Mouse (Mus musculus): ENCODE data around the gene Pakap. TPM values are rescaled to one million over a fixed set of nuclear protein-coding genes. Genes with fewer than 3 reads are reported as not detected.

Pakap gene
- polyA plus RNA-seq, 1 experiment from 2014 or later: 18.7 TPM

- Histone ChIP-seq H3K9ac (ENCODE audit: low read depth, low read length) (no peak overlapping the region), H3K36me3 (ENCODE audit: control insufficient read depth, insufficient read depth, low read length) (no peaks in the 10 kb centered on the region), H3K4me3 (ENCODE audit: low read length) (no peak overlapping the region), H3K27ac (ENCODE audit: low read depth, low read length) (no peak overlapping the region), H3K4me1 (ENCODE audit: control insufficient read depth, insufficient read depth, low read length) (peaks cover 6% of the 10 kb centered on the region; the same call in 1 of the 2 replicates), H3K9me3 (ENCODE audit: control insufficient read depth, low read length) (no peaks in the 10 kb centered on the region), H3K27me3 (ENCODE audit: control insufficient read depth, insufficient read depth, low read length) (no peaks in the 10 kb centered on the region), H3K4me2 (replicated peaks; ENCODE audit: low read depth, low read length) (no peak overlapping the region)
- 66% methylated on average over 4 of the region's 4 CpGs for WGBS
- no peak for ATAC-seq (ENCODE audit: low FRiP score, low TSS enrichment)
Measured at GRCm38 (mm10) chr4:57774517-57774916, 206.5 kb downstream of the Pakap start.

GRCm38 (mm10) chr4:57775582-57775981, 207.6 kb downstream of the Pakap start:
- Histone ChIP-seq H3K9me3 (ENCODE audit: control insufficient read depth, low read length) (no peaks in the 10 kb centered on the region), H3K4me2 (replicated peaks; ENCODE audit: low read depth, low read length) (no peak overlapping the region), H3K9ac (ENCODE audit: low read depth, low read length) (no peak overlapping the region), H3K27ac (ENCODE audit: low read depth, low read length) (no peak overlapping the region), H3K27me3 (ENCODE audit: control insufficient read depth, insufficient read depth, low read length) (no peaks in the 10 kb centered on the region), H3K36me3 (ENCODE audit: control insufficient read depth, insufficient read depth, low read length) (no peaks in the 10 kb centered on the region), H3K4me3 (ENCODE audit: low read length) (no peak overlapping the region), H3K4me1 (ENCODE audit: control insufficient read depth, insufficient read depth, low read length) (peaks cover 6% of the 10 kb centered on the region; the same call in 1 of the 2 replicates)
- no peak for ATAC-seq (ENCODE audit: low FRiP score, low TSS enrichment)

GRCm38 (mm10) chr4:57780403-57780802, 212.4 kb downstream of the Pakap start:
- H3K27ac ChIP-seq (ENCODE audit: low read depth, low read length): no peak overlapping the region
- no peak overlapping the region for H3K4me3 ChIP-seq (ENCODE audit: low read length)
- no peak for ATAC-seq (ENCODE audit: low FRiP score, low TSS enrichment)
- H3K4me1 ChIP-seq (ENCODE audit: control insufficient read depth, insufficient read depth, low read length): peaks cover 22% of the 10 kb centered on the region; the same call in 1 of the 2 replicates
- peaks cover 15% of the 10 kb centered on the region for H3K27me3 ChIP-seq (ENCODE audit: control insufficient read depth, insufficient read depth, low read length)
- H3K4me2 ChIP-seq (replicated peaks; ENCODE audit: low read depth, low read length): no peak overlapping the region
- 26% methylated on average over 4 of the region's 4 CpGs for WGBS
- no peaks in the 10 kb centered on the region for H3K36me3 ChIP-seq (ENCODE audit: control insufficient read depth, insufficient read depth, low read length)
- H3K9ac ChIP-seq (ENCODE audit: low read depth, low read length): no peak overlapping the region
- no peaks in the 10 kb centered on the region for H3K9me3 ChIP-seq (ENCODE audit: control insufficient read depth, low read length)

- H3K4me2 ChIP-seq (replicated peaks; ENCODE audit: low read depth, low read length): peak overlapping the region; percentile 15
- no peak overlapping the region for H3K9ac ChIP-seq (ENCODE audit: low read depth, low read length)
- peak; percentile 54 for ATAC-seq (ENCODE audit: low FRiP score, low TSS enrichment)
- peaks cover 22% of the 10 kb centered on the region; the same call in 1 of the 2 replicates for H3K4me1 ChIP-seq (ENCODE audit: control insufficient read depth, insufficient read depth, low read length)
- H3K36me3 ChIP-seq (ENCODE audit: control insufficient read depth, insufficient read depth, low read length): no peaks in the 10 kb centered on the region
- peaks cover 15% of the 10 kb centered on the region for H3K27me3 ChIP-seq (ENCODE audit: control insufficient read depth, insufficient read depth, low read length)
- no peaks in the 10 kb centered on the region for H3K9me3 ChIP-seq (ENCODE audit: control insufficient read depth, low read length)
- no peak overlapping the region for H3K27ac ChIP-seq (ENCODE audit: low read depth, low read length)
- WGBS: 3% methylated on average over 20 of the region's 20 CpGs
- no peak overlapping the region; the same call in 1 of the 2 replicates for H3K4me3 ChIP-seq (ENCODE audit: low read length)
Measured at GRCm38 (mm10) chr4:57780833-57781641, 213.1 kb downstream of the Pakap start.

GRCm38 (mm10) chr4:57781994-57782393, 214.0 kb downstream of the Pakap start:
- Histone ChIP-seq H3K27me3 (ENCODE audit: control insufficient read depth, insufficient read depth, low read length) (peaks cover 15% of the 10 kb centered on the region), H3K9ac (ENCODE audit: low read depth, low read length) (0 out of 2 replicates have a peak overlapping the region, but pooled peaks have one; percentile 23), H3K4me2 (replicated peaks; ENCODE audit: low read depth, low read length) (peak overlapping the region; percentile 53), H3K4me1 (ENCODE audit: control insufficient read depth, insufficient read depth, low read length) (peaks cover 22% of the 10 kb centered on the region; the same call in 1 of the 2 replicates), H3K4me3 (ENCODE audit: low read length) (peak overlapping the region; percentile 42), H3K36me3 (ENCODE audit: control insufficient read depth, insufficient read depth, low read length) (no peaks in the 10 kb centered on the region), H3K27ac (ENCODE audit: low read depth, low read length) (no peak overlapping the region), H3K9me3 (ENCODE audit: control insufficient read depth, low read length) (no peaks in the 10 kb centered on the region)
- WGBS: 1% methylated on average over 26 of the region's 26 CpGs
- peak; percentile 90 for ATAC-seq (ENCODE audit: low FRiP score, low TSS enrichment)

GRCm38 (mm10) chr4:57782549-57783390, 214.8 kb downstream of the Pakap start:
- Histone ChIP-seq H3K27me3 (ENCODE audit: control insufficient read depth, insufficient read depth, low read length) (peaks cover 15% of the 10 kb centered on the region), H3K9me3 (ENCODE audit: control insufficient read depth, low read length) (no peaks in the 10 kb centered on the region), H3K27ac (ENCODE audit: low read depth, low read length) (no peak overlapping the region), H3K4me1 (ENCODE audit: control insufficient read depth, insufficient read depth, low read length) (peaks cover 22% of the 10 kb centered on the region; the same call in 1 of the 2 replicates), H3K4me3 (ENCODE audit: low read length) (peak overlapping the region; percentile 42), H3K36me3 (ENCODE audit: control insufficient read depth, insufficient read depth, low read length) (no peaks in the 10 kb centered on the region), H3K9ac (ENCODE audit: low read depth, low read length) (0 out of 2 replicates have a peak overlapping the region, but pooled peaks have one; percentile 19), H3K4me2 (replicated peaks; ENCODE audit: low read depth, low read length) (peak overlapping the region; percentile 53)
- no peak; the same call in 1 of the 2 replicates for ATAC-seq (ENCODE audit: low FRiP score, low TSS enrichment)
- WGBS: 2% methylated on average over 33 of the region's 33 CpGs

GRCm38 (mm10) chr4:57783391-57783770, 215.4 kb downstream of the Pakap start:
- Histone ChIP-seq H3K4me2 (replicated peaks; ENCODE audit: low read depth, low read length) (peak overlapping the region; percentile 53; the same call in 1 of the 2 replicates), H3K27ac (ENCODE audit: low read depth, low read length) (no peak overlapping the region), H3K4me1 (ENCODE audit: control insufficient read depth, insufficient read depth, low read length) (peaks cover 22% of the 10 kb centered on the region; the same call in 1 of the 2 replicates), H3K27me3 (ENCODE audit: control insufficient read depth, insufficient read depth, low read length) (peaks cover 15% of the 10 kb centered on the region), H3K9me3 (ENCODE audit: control insufficient read depth, low read length) (no peaks in the 10 kb centered on the region), H3K9ac (ENCODE audit: low read depth, low read length) (no peak overlapping the region), H3K36me3 (ENCODE audit: control insufficient read depth, insufficient read depth, low read length) (no peaks in the 10 kb centered on the region), H3K4me3 (ENCODE audit: low read length) (peak overlapping the region; percentile 42; the same call in 1 of the 2 replicates)
- 45% methylated on average over 9 of the region's 9 CpGs for WGBS
- ATAC-seq (ENCODE audit: low FRiP score, low TSS enrichment): no peak

GRCm38 (mm10) chr4:57783853-57784600, 216.0 kb downstream of the Pakap start:
- Histone ChIP-seq H3K9me3 (ENCODE audit: control insufficient read depth, low read length) (no peaks in the 10 kb centered on the region), H3K27me3 (ENCODE audit: control insufficient read depth, insufficient read depth, low read length) (peaks cover 15% of the 10 kb centered on the region), H3K27ac (ENCODE audit: low read depth, low read length) (no peak overlapping the region), H3K4me3 (ENCODE audit: low read length) (no peak overlapping the region), H3K36me3 (ENCODE audit: control insufficient read depth, insufficient read depth, low read length) (no peaks in the 10 kb centered on the region), H3K4me2 (replicated peaks; ENCODE audit: low read depth, low read length) (no peak overlapping the region), H3K9ac (ENCODE audit: low read depth, low read length) (no peak overlapping the region), H3K4me1 (ENCODE audit: control insufficient read depth, insufficient read depth, low read length) (peaks cover 22% of the 10 kb centered on the region; the same call in 1 of the 2 replicates)
- 79% methylated on average over 11 of the region's 11 CpGs for WGBS
- no peak for ATAC-seq (ENCODE audit: low FRiP score, low TSS enrichment)

Data from kidney, embryonic 14.5 days (tissue).